In genomic region chr9:32400662-32401161, GRCm38 (mm10) we compare ENCODE assay signal across 11 mouse cellular contexts. TPM values are rescaled to one million over a fixed set of nuclear protein-coding genes. Genes with fewer than 3 reads are reported as not detected.
A peak's percentile ranks its signal among the peaks of the same experiment; 100 is the strongest.
DNase-seq lines count a peak whose midpoint lies in the region; ATAC-seq lines count a peak whose summit lies in the region.
"Had no signal": no experiment of that assay in that cellular context is flagged by ENCODE, and none has a peak within 500 bp of the region (broad histone marks: within the 10 kb centered on the region; RNA-seq: fewer than 3 reads in every experiment).

No protein-coding gene starts in this region.

- no peak overlapping the region for H3K9ac ChIP-seq in hindbrain, embryonic 11.5 days (ENCODE audit: low read depth, low read length)

- H3K4me3 ChIP-seq in megakaryocyte, embryonic 14.5 days (replicated peaks): peak overlapping the region; percentile 70
- H3K4me3 ChIP-seq in hindbrain, embryonic 11.5 days (ENCODE audit: low read depth, low read length): no peak overlapping the region
- H3K4me3 ChIP-seq: erythroblast, embryonic 14.5 days had no signal

- no peak overlapping the region for H3K27ac ChIP-seq in hindbrain, embryonic 11.5 days (ENCODE audit: low read depth, low read length)

- intact Hi-C loops in heart, postnatal 10 days (cut with DNase I): loop anchor here (5.0 kb wide), 1 partner anchor 682 kb away; no protein-coding TSS in a partner anchor

- peaks cover 3% of the 10 kb centered on the region for H3K36me3 ChIP-seq in megakaryocyte, embryonic 14.5 days (replicated peaks; ENCODE audit: low read length)
- no peaks in the 10 kb centered on the region for H3K36me3 ChIP-seq in hindbrain, embryonic 11.5 days (ENCODE audit: control insufficient read depth, insufficient read depth, low read length)

- 73% methylated on average over 5 of the region's 5 CpGs for WGBS in hindbrain, embryonic 11.5 days

- no peak overlapping the region for H3K4me2 ChIP-seq in hindbrain, embryonic 11.5 days (replicated peaks; ENCODE audit: low read depth, low read length)

- ATAC-seq in megakaryocyte, adult 5-6 weeks (ENCODE audit: poor library complexity, severe bottlenecking): no peak
- no peak for ATAC-seq in hindbrain, embryonic 11.5 days (ENCODE audit: low FRiP score)

- no peaks in the 10 kb centered on the region for H3K27me3 ChIP-seq in megakaryocyte, embryonic 14.5 days (replicated peaks)
- no peaks in the 10 kb centered on the region for H3K27me3 ChIP-seq in hindbrain, embryonic 11.5 days (ENCODE audit: control insufficient read depth, insufficient read depth, low read length)

- peak; percentile 59 to 72 for DNase-seq in heart, postnatal 10 days
- peak; percentile 49 for DNase-seq in liver
- peak; percentile 35 for DNase-seq in yolk sac, embryonic 10.5 days (ENCODE audit: low spot score)
- no peak for DNase-seq in left cerebral cortex, adult 18-20 months (ENCODE audit: low spot score in 2 of 2)
- no peak for DNase-seq in spleen, postnatal 4 days (ENCODE audit: low spot score in 2 of 2)
- no peak for DNase-seq in hindbrain, embryonic 11.5 days (ENCODE audit: low spot score)

- peaks cover 95% of the 10 kb centered on the region for H3K4me1 ChIP-seq in megakaryocyte, embryonic 14.5 days
- H3K4me1 ChIP-seq in hindbrain, embryonic 11.5 days (replicated peaks; ENCODE audit: control insufficient read depth, insufficient read depth, low read length): no peaks in the 10 kb centered on the region

- H3K9me3 ChIP-seq in megakaryocyte, embryonic 14.5 days: no peaks in the 10 kb centered on the region
- no peaks in the 10 kb centered on the region for H3K9me3 ChIP-seq in hindbrain, embryonic 11.5 days (ENCODE audit: control insufficient read depth, low read length)

RNA-seq across cellular contexts. Expression of gene Kcnj1, which starts 28.4 kb away (rescaled TPM):
- polyA plus RNA-seq in megakaryocyte, embryonic 14.5 days (2012; ENCODE audit: insufficient read depth, low replicate concordance): not detected in 2 replicates
- total RNA-seq in megakaryocyte, adult 5-6 weeks (2015): not detected in 2 replicates
- not detected in 2 replicates for total RNA-seq in megakaryocyte, adult 5-6 weeks (2017)
- not detected for total RNA-seq in heart, postnatal 10 days (2021)
- not detected for total RNA-seq in left cerebral cortex, adult 18-20 months (2021)
- polyA plus RNA-seq in hindbrain, embryonic 11.5 days (2014; fragmentation: Nextera tagmentation; extraction: Ambion mirVana): not detected in 2 replicates
- polyA plus RNA-seq: brain, embryonic 14.5 days; erythroblast, embryonic 14.5 days; intestine, embryonic 14.5 days had no signal

RNA-seq across cellular contexts. Expression of gene Kcnj5, which starts 56.6 kb away (rescaled TPM):
- 4.0 TPM in 1 of 2 replicates, not detected in the other for polyA plus RNA-seq in megakaryocyte, embryonic 14.5 days (2012; ENCODE audit: insufficient read depth, low replicate concordance)
- not detected in 2 replicates for total RNA-seq in megakaryocyte, adult 5-6 weeks (2015)
- 0.07 TPM in 1 of 2 replicates, not detected in the other for total RNA-seq in megakaryocyte, adult 5-6 weeks (2017)
- 10 to 100 TPM; 46.4 to 48.2 TPM for total RNA-seq in heart, postnatal 10 days (2021)
- total RNA-seq in left cerebral cortex, adult 18-20 months (2021): under 1 TPM; 0.23 to 0.53 TPM
- polyA plus RNA-seq in hindbrain, embryonic 11.5 days (2014; fragmentation: Nextera tagmentation; extraction: Ambion mirVana): 0.35 and 0.36 TPM in 2 replicates
- polyA plus RNA-seq: erythroblast, embryonic 14.5 days had no signal

Comparison
In these comparisons a context has a peak if more than half of its experiments do, and no peak if none do; other contexts are left out.
1. DNase-seq: peak in heart, postnatal 10 days (2 of 2), liver (single experiment) and yolk sac, embryonic 10.5 days (single experiment); none in left cerebral cortex, adult 18-20 months (0 of 2), spleen, postnatal 4 days (0 of 2) and hindbrain, embryonic 11.5 days (single experiment).
2. RNA of gene Kcnj5, which starts 56.6 kb away (total RNA-seq): 46.4 to 48.2 TPM in heart, postnatal 10 days; 0.23 to 0.53 TPM in left cerebral cortex, adult 18-20 months and 0.07 TPM in megakaryocyte, adult 5-6 weeks; every median in the first group is over 10 times any median in the second.